8 mouse cellular contexts compared by ENCODE assay signal in genomic region chr2:30392114-30392576, GRCm38 (mm10). TPM values are rescaled to one million over a fixed set of nuclear protein-coding genes. Genes with fewer than 3 reads are reported as not detected.
DNase-seq lines count a peak whose midpoint lies in the region; ATAC-seq and TF ChIP-seq lines count a peak whose summit lies in the region.

Gene Dolpp1 (plus strand): TSS chr2:30392254.

- no peaks in the 10 kb centered on the region for H3K27me3 ChIP-seq in E14TG2a.4 (ENCODE audit: insufficient read depth, low read length)
- no peaks in the 10 kb centered on the region for H3K27me3 ChIP-seq in forebrain, embryonic 13.5 days
- no peaks in the 10 kb centered on the region for H3K27me3 ChIP-seq in liver, postnatal 0 days (ENCODE audit: insufficient read depth, low read length)
- no peaks in the 10 kb centered on the region for H3K27me3 ChIP-seq in neural tube, embryonic 14.5 days (ENCODE audit: control insufficient read depth, insufficient read depth, low read length)

- peak within 1 kb of the TSS; percentile 98 for H3K4me2 ChIP-seq in forebrain, embryonic 13.5 days
- H3K4me2 ChIP-seq in liver, postnatal 0 days (ENCODE audit: low read depth, low read length): peak within 1 kb of the TSS; percentile 100
- peak within 1 kb of the TSS; percentile 87 for H3K4me2 ChIP-seq in neural tube, embryonic 14.5 days (ENCODE audit: low read depth, low read length)

- peak within 1 kb of the TSS; percentile 91 for H3K27ac ChIP-seq in forebrain, embryonic 13.5 days
- H3K27ac ChIP-seq in liver, postnatal 0 days (ENCODE audit: low read depth): peak within 1 kb of the TSS; percentile 87
- H3K27ac ChIP-seq in neural tube, embryonic 14.5 days (ENCODE audit: low read depth, low read length): peak within 1 kb of the TSS; percentile 89

- peak within 1 kb of the TSS; percentile 85 for H3K9ac ChIP-seq in forebrain, embryonic 13.5 days
- peak within 1 kb of the TSS; percentile 81 for H3K9ac ChIP-seq in liver, postnatal 0 days (replicated peaks)
- peak within 1 kb of the TSS; percentile 72 for H3K9ac ChIP-seq in neural tube, embryonic 14.5 days (replicated peaks; ENCODE audit: low read depth, low read length)

- DNase-seq in c-Kit-positive CD71-positive TER-119-positive erythroid progenitor cells, embryonic 14.5 days (ENCODE audit: low spot score): peak; percentile 96
- DNase-seq in heart, postnatal 10 days: peak; percentile 97 to 98
- peak; percentile 94 for DNase-seq in large intestine, adult 2 months (ENCODE audit: low read depth, low spot score)
- peak; percentile 96 for DNase-seq in liver, postnatal 0 days
- peak; percentile 94 for DNase-seq in testis, postnatal 10 days (ENCODE audit: low spot score)

- intact Hi-C loops in heart, postnatal 10 days (cut with DNase I): no loop called here

- no peak for TF ChIP-seq CTCF in E14TG2a.4 (conservative IDR thresholded peaks at IDR 0.05; ENCODE audit: low read length)
- TF ChIP-seq CTCF in liver, postnatal 0 days (IDR thresholded peaks at IDR 0.05; ENCODE audit: low read depth): no peak

- peak; percentile 99 for ATAC-seq in forebrain, embryonic 13.5 days
- peak; percentile 97 for ATAC-seq in liver, postnatal 0 days
- ATAC-seq in neural tube, embryonic 14.5 days (ENCODE audit: low read depth): peak; percentile 99

- H3K4me3 ChIP-seq in E14TG2a.4 (replicated peaks; ENCODE audit: low read length): peak within 1 kb of the TSS; percentile 94
- peak within 1 kb of the TSS; percentile 71 for H3K4me3 ChIP-seq in forebrain, embryonic 13.5 days
- peak within 1 kb of the TSS; percentile 88 for H3K4me3 ChIP-seq in liver, postnatal 0 days (ENCODE audit: low read depth, low read length)
- H3K4me3 ChIP-seq in neural tube, embryonic 14.5 days (ENCODE audit: low read depth, low read length): peak within 1 kb of the TSS; percentile 65

- peaks cover 64% of the 10 kb centered on the region for H3K4me1 ChIP-seq in E14TG2a.4 (replicated peaks; ENCODE audit: low read depth, low read length)
- H3K4me1 ChIP-seq in forebrain, embryonic 13.5 days: peaks cover 22% of the 10 kb centered on the region
- H3K4me1 ChIP-seq in liver, postnatal 0 days (ENCODE audit: insufficient read depth): peaks cover 9% of the 10 kb centered on the region
- H3K4me1 ChIP-seq in neural tube, embryonic 14.5 days (ENCODE audit: control insufficient read depth, insufficient read depth, low read length): peaks cover 13% of the 10 kb centered on the region

- TF ChIP-seq EP300 in liver, postnatal 0 days (IDR thresholded peaks at IDR 0.05; ENCODE audit: low read depth): peak; percentile 75; the same call in 1 of the 2 replicates

- WGBS in forebrain, embryonic 13.5 days: 0% methylated on average over 39 of the region's 40 CpGs
- under 1% methylated on average over 40 of the region's 40 CpGs for WGBS in large intestine, adult 2 months
- under 1% methylated on average over 40 of the region's 40 CpGs for WGBS in liver, postnatal 0 days (ENCODE audit: insufficient replicate concordance)
- 0% methylated on average over 40 of the region's 40 CpGs for WGBS in neural tube, embryonic 14.5 days

- H3K9me3 ChIP-seq in E14TG2a.4 (ENCODE audit: low read length): no peaks in the 10 kb centered on the region
- H3K9me3 ChIP-seq in forebrain, embryonic 13.5 days (replicated peaks): no peaks in the 10 kb centered on the region
- H3K9me3 ChIP-seq in liver, postnatal 0 days (ENCODE audit: low read length): no peaks in the 10 kb centered on the region
- H3K9me3 ChIP-seq in neural tube, embryonic 14.5 days (ENCODE audit: control insufficient read depth, low read length): no peaks in the 10 kb centered on the region

- H3K36me3 ChIP-seq in E14TG2a.4 (ENCODE audit: insufficient read depth, low read length): peaks cover 35% of the 10 kb centered on the region
- peaks cover 27% of the 10 kb centered on the region for H3K36me3 ChIP-seq in forebrain, embryonic 13.5 days (ENCODE audit: poor library complexity, severe bottlenecking)
- H3K36me3 ChIP-seq in liver, postnatal 0 days (replicated peaks; ENCODE audit: insufficient read depth, low read length): peaks cover 8% of the 10 kb centered on the region
- H3K36me3 ChIP-seq in neural tube, embryonic 14.5 days (ENCODE audit: control insufficient read depth, insufficient read depth, low read length): peaks cover 8% of the 10 kb centered on the region; the same call in 1 of the 2 replicates

RNA-seq across cellular contexts. Expression of gene Dolpp1, which starts in this region (rescaled TPM):
- 53.0 and 56.7 TPM in 2 replicates for polyA plus RNA-seq in forebrain, embryonic 13.5 days (2015; fragmentation: Nextera tagmentation; extraction: Ambion mirVana)
- total RNA-seq in heart, postnatal 10 days (2021): 10 to 100 TPM; 11.6 to 14.7 TPM
- 129 and 145 TPM in 2 replicates for polyA plus RNA-seq in large intestine, adult 2 months (2012; rRNA removed)
- 12.0 and 12.2 TPM in 2 replicates for polyA plus RNA-seq in liver, postnatal 0 days (2015; fragmentation: Nextera tagmentation; extraction: Ambion mirVana)
- 51.5 and 57.7 TPM in 2 replicates for polyA plus RNA-seq in neural tube, embryonic 14.5 days (2014; fragmentation: Nextera tagmentation; extraction: Ambion mirVana)

Comparison
In these comparisons a context has a peak if more than half of its experiments do, and no peak if none do; other contexts are left out.
1. Peak in every context shown above with its lines: DNase-seq, ATAC-seq, H3K4me3 ChIP-seq and H3K27ac ChIP-seq.